Mouse (Mus musculus) hindbrain, postnatal 0 days (tissue): ENCODE measurements around the gene Micu1. TPM values are rescaled to one million over a fixed set of nuclear protein-coding genes. Genes with fewer than 3 reads are reported as not detected.

ENCODE experiments used
- ATAC-seq: fragments of 200-750 bp; cut with Nextera tagmentation; 2 replicates; pipeline ENCODE4 v1.8.0; 2017; ENCODE audit warnings: mild to moderate bottlenecking, moderate TSS enrichment, moderate library complexity
- DNase-seq: peaks from one replicate; pipeline ENCODE4 v3.0.0-alpha.2; 2015; ENCODE audit warnings: low spot score
- H3K27ac ChIP-seq: fragments of 300-500 bp; sonication (generic); 2 replicates; pipeline ENCODE4 v1.5.1; 2014; ENCODE audit warnings: mild to moderate bottlenecking
- H3K27me3 ChIP-seq: fragments of 300-500 bp; sonication (generic); 2 replicates; pipeline ENCODE4 v1.6.1; 2014; ENCODE audit warnings: low read length, mixed read lengths; ENCODE audit not compliant: insufficient read depth
- H3K36me3 ChIP-seq: fragments of 300-500 bp; sonication (generic); 2 replicates; pipeline ENCODE4 v1.6.1; 2014; ENCODE audit warnings: low read length, mixed read lengths; ENCODE audit not compliant: insufficient read depth
- H3K4me1 ChIP-seq: fragments of 300-500 bp; sonication (generic); 2 replicates; pipeline ENCODE4 v1.6.1; 2014; ENCODE audit warnings: antibody characterized with exemption, low read length, mixed read lengths; ENCODE audit not compliant: insufficient read depth
- H3K4me2 ChIP-seq: fragments of 300-500 bp; sonication (generic); 2 replicates; pipeline ENCODE4 v1.6.1; 2014; ENCODE audit warnings: low read depth, mild to moderate bottlenecking, low read length, moderate library complexity, mixed read lengths
- H3K4me3 ChIP-seq: fragments of 300-500 bp; sonication (generic); 2 replicates; pipeline ENCODE4 v1.5.1; 2014; ENCODE audit warnings: low read length
- H3K9ac ChIP-seq: fragments of 300-500 bp; sonication (generic); replicated peaks from 2 replicates; pipeline ENCODE4 v1.6.1; 2014; ENCODE audit warnings: mild to moderate bottlenecking, low read length, moderate library complexity, mixed read lengths
- H3K9me3 ChIP-seq: fragments of 300-500 bp; sonication (generic); 2 replicates; pipeline ENCODE4 v1.6.1; 2016; ENCODE audit warnings: low read length, mixed read lengths
- CTCF ChIP-seq: IDR thresholded peaks from 2 replicates; pipeline ENCODE4 v1.5.1; 2016; ENCODE audit warnings: antibody characterized with exemption, control low read depth, low read depth
- WGBS: fragments of 180-500 bp; shearing (Covaris S2); extraction: QIAGEN DNeasy Blood & Tissue Kit; methylation state at CpG from one replicate; pipeline ENCODE4 v1.1.7; 2014; 5-methylcytosine and 5-hydroxymethylcytosine counted together
- polyA plus RNA-seq: library from polyadenylated mRNA; unstranded; fragments of >200 nt; fragmentation: Nextera tagmentation; extraction: Ambion mirVana; gene quantifications from 2 replicates; pipeline ENCODE4 v1.2.1, GENCODE M21; 2015
- total RNA-seq: library from RNA; depleted of rRNA; stranded (reverse); fragments of >200 nt; gene quantifications from 2 replicates; pipeline ENCODE4 v1.2.3, GENCODE M21; 2014

Micu1 gene
- total and polyA plus RNA-seq, 2 experiments from 2014 or later: 73.4 to 74.9 TPM

GRCm38 (mm10) chr10:59712062-59712461 is 9.8 kb downstream of the Micu1 start:
- Histone ChIP-seq H3K4me3 (no peak overlapping the region), H3K9me3 (no peaks in the 10 kb centered on the region), H3K4me2 (no peak overlapping the region), H3K27me3 (no peaks in the 10 kb centered on the region), H3K36me3 (no peaks in the 10 kb centered on the region), H3K4me1 (peaks cover 4% of the 10 kb centered on the region; the same call in 1 of the 2 replicates), H3K27ac (no peak overlapping the region; the same call in 1 of the 2 replicates), H3K9ac (no peak overlapping the region)
- TF ChIP-seq CTCF: no peak
- DNase-seq (no peak), ATAC-seq (peak; percentile 68)
- WGBS: 82% methylated on average over 8 of the region's 8 CpGs

GRCm38 (mm10) chr10:59720017-59720416 is 17.7 kb downstream of the Micu1 start:
- ATAC-seq (no peak), DNase-seq (no peak)
- TF ChIP-seq CTCF: no peak
- WGBS: 85% methylated on average over 7 of the region's 7 CpGs
- Histone ChIP-seq H3K36me3 (no peaks in the 10 kb centered on the region), H3K9me3 (no peaks in the 10 kb centered on the region), H3K4me1 (no peaks in the 10 kb centered on the region), H3K4me2 (no peak overlapping the region), H3K27ac (no peak overlapping the region), H3K27me3 (no peaks in the 10 kb centered on the region), H3K9ac (no peak overlapping the region), H3K4me3 (no peak overlapping the region)

- Histone ChIP-seq H3K27me3 (no peaks in the 10 kb centered on the region), H3K27ac (no peak overlapping the region), H3K4me3 (no peak overlapping the region), H3K4me1 (no peaks in the 10 kb centered on the region), H3K9me3 (no peaks in the 10 kb centered on the region), H3K9ac (no peak overlapping the region), H3K36me3 (no peaks in the 10 kb centered on the region), H3K4me2 (no peak overlapping the region)
- WGBS: 77% methylated on average over 4 of the region's 4 CpGs
- ATAC-seq: no peak
- no peak for TF ChIP-seq CTCF
- DNase-seq: no peak
Measured at GRCm38 (mm10) chr10:59721555-59721954, 19.3 kb downstream of the Micu1 start.

- H3K9me3 ChIP-seq: no peaks in the 10 kb centered on the region
- no peak overlapping the region for H3K27ac ChIP-seq
- H3K4me3 ChIP-seq: no peak overlapping the region
- DNase-seq (no peak), ATAC-seq (no peak)
- no peak overlapping the region for H3K4me2 ChIP-seq
- no peaks in the 10 kb centered on the region for H3K36me3 ChIP-seq
- no peaks in the 10 kb centered on the region for H3K27me3 ChIP-seq
- no peaks in the 10 kb centered on the region for H3K4me1 ChIP-seq
- H3K9ac ChIP-seq: no peak overlapping the region
- TF ChIP-seq CTCF: no peak
Measured at GRCm38 (mm10) chr10:59724634-59725033, 22.4 kb downstream of the Micu1 start.

GRCm38 (mm10) chr10:59727251-59727650 is 25.0 kb downstream of the Micu1 start:
- no peak overlapping the region for H3K4me2 ChIP-seq
- 69% methylated on average over 6 of the region's 6 CpGs for WGBS

GRCm38 (mm10) chr10:59729261-59729660 is 27.0 kb downstream of the Micu1 start:
- Histone ChIP-seq H3K4me1 (no peaks in the 10 kb centered on the region), H3K4me3 (no peak overlapping the region), H3K4me2 (no peak overlapping the region), H3K36me3 (no peaks in the 10 kb centered on the region; the same call in none of the 2 replicates), H3K27ac (no peak overlapping the region), H3K9ac (no peak overlapping the region), H3K9me3 (no peaks in the 10 kb centered on the region), H3K27me3 (no peaks in the 10 kb centered on the region)
- no peak for TF ChIP-seq CTCF
- DNase-seq (no peak), ATAC-seq (no peak)
- WGBS: 89% methylated on average over 9 of the region's 9 CpGs

More at GRCm38 (mm10) chr10:59727251-59727650, 25.0 kb downstream of the Micu1 start:
- H3K27me3 ChIP-seq: no peaks in the 10 kb centered on the region
- H3K9me3 ChIP-seq: no peaks in the 10 kb centered on the region
- no peak for TF ChIP-seq CTCF
- DNase-seq (no peak), ATAC-seq (no peak)
- H3K36me3 ChIP-seq: no peaks in the 10 kb centered on the region; the same call in 1 of the 2 replicates
- no peak overlapping the region for H3K9ac ChIP-seq
- no peaks in the 10 kb centered on the region for H3K4me1 ChIP-seq
- no peak overlapping the region for H3K27ac ChIP-seq
- no peak overlapping the region for H3K4me3 ChIP-seq

- Histone ChIP-seq H3K9ac (no peak overlapping the region), H3K36me3 (no peaks in the 10 kb centered on the region; the same call in none of the 2 replicates), H3K4me2 (no peak overlapping the region), H3K4me1 (no peaks in the 10 kb centered on the region), H3K9me3 (no peaks in the 10 kb centered on the region), H3K27me3 (no peaks in the 10 kb centered on the region), H3K4me3 (no peak overlapping the region), H3K27ac (no peak overlapping the region)
- no peak for ATAC-seq
- WGBS: 47% methylated on average over 4 of the region's 4 CpGs
- no peak for TF ChIP-seq CTCF
- no peak for DNase-seq
Measured at GRCm38 (mm10) chr10:59729842-59730241, 27.6 kb downstream of the Micu1 start.
